Mouse (Mus musculus) MEL-GATA-1-ER (cell line): Measurements from ENCODE around the gene Cox10.

Source experiments
- DNase-seq: peaks from one replicate; pipeline ENCODE4 v3.0.0-alpha.2; 2012; ENCODE audit warnings: low read depth; ENCODE audit errors: extremely low read depth

Gene Cox10

DNA sequence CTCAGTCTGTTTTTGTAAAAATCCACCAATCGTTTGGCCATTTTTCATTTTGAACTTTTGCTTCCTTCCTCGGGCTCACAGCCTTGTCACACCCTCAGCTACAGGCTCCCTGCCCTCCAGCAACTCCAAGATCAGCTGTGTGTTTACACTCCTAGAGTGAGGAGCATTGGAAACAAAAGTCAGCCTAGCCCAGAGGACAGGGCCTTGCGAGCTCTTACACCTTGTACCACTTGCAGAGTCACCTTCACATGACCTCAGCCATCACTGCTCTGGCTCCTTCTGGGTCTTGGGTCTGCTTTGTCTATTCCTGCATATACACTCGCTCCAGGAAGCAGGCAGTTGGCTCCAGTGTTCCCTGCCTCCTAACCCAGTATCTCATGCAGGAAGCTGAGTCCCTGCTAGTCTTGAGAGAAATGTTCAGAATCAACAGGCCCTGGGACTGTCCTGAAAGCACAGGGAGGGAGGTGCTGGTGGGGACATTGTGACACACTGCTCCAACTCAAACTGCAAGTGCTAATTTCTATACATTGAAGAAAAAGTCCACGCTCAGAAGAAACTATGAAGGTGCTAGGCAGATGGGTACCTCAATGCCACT lies 79.0 kb downstream of the Cox10 start:
- DNase-seq = no peak

DNA sequence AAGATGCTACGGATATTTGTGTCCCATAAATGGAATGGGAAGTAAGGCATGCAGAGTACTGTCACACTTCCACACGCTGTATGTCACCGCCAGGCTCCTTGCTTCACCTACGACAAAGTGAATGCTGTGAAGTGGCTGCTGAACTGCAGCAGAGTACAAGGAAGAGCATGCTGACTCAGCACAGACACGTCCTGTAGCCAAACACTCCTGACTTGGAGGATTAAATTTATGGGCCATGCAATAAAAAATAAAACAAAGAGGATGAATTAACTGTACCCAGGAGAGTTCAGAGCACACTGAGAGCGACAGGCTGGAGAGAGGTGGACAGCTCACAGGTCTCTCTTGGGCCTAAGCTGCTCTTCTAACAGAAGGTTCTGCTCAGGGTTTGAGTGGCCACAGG lies 79.8 kb downstream of the Cox10 start:
- DNase-seq = no peak

DNA sequence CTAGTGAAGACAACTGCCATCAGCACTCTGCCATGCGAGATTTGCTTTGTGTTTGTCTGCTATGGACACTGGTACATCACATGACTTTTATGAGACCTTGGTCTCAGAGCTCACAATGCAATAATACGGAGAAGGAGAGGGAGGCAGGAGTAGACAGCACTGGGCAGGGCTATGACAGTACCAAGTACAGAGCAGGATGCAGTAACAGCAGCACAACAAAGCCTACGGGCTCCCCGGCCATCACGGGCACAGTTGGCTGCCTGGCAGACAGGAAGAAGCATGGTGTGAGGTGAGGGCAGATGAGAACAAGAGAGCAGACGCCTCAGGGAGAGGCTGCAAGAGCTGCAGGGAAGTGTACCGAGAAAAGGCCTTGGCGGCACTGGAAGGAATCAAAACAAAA lies 87.3 kb downstream of the Cox10 start:
- no peak for DNase-seq

DNA sequence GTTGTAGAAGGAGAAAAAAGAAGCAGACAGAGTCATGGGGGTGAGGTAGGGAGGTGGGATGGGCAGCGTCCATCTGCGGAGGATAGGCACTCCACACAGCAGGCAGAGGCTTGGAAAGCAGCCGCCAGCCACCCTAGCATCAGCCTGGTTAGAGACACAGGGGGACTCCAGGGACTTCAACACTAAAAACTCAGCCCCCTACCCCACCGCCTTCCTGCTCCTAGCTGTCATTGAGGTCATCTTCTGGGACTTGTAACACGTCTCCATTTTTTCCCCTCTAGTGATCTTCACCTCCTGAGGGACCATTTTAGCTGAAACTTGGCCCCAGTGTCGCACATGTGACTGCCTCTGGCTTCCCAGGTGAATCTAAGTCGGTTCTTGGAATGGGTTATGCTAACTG lies 88.5 kb downstream of the Cox10 start:
- no peak for DNase-seq

DNA sequence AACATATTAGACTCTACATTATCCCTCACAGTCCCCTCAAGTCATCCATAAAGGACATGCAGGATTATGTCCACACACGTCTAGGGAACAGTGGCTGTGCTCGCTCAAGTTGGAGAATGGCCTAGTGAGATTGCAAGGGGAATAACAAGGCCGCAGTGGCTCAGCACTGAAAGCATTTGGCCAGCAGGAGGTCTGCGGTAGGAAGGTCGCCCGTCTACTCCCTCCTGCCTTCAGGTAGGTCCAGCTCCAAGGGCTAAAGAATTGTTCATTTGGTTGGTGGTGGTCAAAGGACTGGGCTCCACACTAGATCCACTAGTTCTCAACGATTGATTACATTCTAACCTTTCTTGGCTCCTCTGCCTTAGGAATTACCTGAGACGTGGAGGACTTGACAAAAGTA lies 89.0 kb downstream of the Cox10 start:
- no peak for DNase-seq

DNA sequence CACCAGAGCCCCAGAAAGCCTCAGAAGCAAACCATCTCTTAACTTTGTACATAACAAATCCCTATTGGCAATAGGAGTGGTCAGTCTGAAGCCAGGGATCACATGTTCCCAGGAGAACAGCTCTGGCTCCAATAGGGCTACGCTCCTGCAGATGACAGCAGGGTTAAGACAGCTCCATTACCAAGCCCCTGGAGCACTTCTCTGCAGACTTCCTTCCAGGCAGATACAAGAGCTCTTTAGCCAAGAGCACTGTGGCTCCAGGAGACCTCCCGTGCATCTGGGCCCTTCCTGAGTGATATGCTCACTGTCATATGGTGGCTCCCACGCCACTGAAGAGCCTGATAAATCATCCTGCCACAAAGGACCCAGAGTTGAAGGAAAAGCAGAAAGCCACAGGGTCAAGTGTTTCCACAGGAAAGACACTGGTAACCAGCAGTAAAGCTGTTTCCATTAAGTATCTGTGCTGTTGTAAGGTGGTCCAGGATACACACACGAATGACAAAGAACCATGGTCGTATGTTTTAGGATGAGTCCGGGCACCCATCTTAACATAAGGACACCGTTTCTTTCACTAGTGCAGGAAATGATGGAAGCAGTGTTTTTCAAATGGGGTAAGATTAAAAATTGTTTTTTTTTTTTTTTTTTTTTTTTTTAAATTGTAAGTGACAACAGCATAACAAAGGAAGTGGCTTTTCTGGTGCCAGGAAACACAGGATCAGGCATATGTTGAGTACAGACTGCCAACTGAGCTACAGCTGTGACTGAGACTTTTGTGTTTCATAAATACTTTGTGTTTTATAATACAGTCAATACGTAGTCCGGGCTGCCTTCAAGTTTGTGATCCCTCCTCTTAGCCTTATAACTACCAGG lies 90.0 kb downstream of the Cox10 start:
- DNase-seq = no peak

DNA sequence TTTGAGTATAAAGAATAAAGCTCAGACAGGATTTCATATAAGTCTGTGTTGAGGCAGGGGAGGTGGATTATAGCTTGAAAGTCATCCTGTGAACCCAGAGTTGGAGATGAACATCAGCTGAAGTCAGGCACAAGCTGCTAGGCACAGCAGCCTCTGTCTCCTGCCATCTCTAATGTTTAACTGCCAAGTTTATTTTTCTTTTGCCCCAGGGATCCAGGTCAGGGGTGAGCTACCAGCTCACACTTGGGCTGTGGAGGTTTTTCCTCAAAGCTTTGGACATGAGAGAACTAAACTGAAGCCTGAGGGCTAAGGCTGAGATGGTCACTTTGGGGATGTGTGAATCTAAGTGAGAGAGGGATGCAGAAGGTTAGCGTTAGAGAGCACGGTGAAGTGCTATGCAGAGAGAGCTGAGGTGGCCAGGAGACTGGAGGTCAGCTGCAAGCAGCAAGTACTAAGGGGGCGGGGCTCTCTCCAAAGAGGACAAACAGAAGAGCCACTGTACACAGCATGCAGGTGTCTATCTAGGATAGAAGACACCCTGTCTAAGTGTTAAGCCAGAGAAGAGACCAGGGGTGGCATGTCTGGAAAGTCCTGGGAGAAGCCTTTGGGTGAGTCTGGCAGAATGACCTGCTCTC lies 91.1 kb downstream of the Cox10 start:
- no peak for DNase-seq

DNA sequence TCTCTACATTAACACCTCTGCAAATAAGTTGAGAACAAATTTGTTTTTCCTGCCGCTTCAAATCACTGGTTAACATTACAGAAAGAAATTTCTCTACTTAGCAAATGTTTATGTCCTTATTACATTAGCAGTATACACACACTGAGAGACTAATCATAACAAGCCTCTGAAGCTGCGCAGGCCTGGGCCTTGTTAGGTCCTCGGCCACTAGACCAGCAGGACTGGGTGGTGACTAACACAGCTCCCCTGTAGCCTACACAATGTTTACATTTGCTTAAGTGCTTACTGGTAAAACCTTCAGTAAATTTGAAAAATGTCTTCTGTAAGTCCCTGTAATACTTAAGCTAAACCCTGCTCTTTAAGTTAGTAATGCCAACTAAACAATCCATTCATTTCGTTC lies 92.6 kb downstream of the Cox10 start:
- DNase-seq = no peak

DNA sequence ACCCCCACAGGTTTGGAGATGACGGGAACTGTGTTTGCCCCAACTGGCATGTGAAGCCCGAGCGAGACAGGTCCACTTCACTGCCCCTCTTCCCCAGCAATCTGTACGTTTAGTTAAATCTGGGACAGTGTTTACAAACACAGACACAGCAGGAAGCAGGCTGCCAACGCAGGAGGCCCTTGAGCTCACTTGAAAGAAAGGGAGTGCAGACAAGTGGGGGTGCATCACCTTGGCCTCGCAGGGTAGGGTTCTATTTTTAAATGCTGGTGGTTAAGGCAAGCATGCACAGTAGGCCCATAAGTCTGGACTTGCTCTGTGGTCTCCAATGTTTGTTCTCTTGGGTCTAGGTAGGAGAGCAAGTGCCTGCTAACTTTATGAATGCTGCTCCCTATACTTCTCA lies 93.8 kb downstream of the Cox10 start:
- DNase-seq = no peak

DNA sequence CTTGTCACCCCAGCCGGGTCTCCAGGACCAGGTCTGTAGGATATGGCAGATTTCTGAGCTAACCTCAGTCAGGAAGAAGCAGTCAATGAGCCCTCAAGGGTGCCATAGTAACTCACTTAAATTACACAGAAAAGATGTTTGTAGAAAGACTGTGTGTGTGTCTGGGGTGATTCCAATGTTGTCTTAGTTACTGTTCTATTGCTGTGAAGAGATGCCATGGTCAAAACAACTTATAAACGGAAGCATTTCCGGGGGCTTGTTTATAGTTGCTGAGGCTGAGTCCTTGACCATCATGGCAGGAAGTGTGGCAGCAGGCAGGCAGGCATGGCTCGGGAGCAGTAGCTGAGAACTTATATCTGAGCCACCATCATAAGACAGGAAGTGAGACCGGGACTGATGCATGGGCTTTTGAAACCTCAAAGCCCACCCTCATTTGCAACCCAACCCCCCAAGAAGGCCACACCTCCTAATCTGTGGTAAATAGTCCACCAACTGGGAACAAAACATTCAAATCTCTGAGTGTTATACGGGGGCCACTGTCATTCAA lies 94.6 kb downstream of the Cox10 start:
- no peak for DNase-seq

DNA sequence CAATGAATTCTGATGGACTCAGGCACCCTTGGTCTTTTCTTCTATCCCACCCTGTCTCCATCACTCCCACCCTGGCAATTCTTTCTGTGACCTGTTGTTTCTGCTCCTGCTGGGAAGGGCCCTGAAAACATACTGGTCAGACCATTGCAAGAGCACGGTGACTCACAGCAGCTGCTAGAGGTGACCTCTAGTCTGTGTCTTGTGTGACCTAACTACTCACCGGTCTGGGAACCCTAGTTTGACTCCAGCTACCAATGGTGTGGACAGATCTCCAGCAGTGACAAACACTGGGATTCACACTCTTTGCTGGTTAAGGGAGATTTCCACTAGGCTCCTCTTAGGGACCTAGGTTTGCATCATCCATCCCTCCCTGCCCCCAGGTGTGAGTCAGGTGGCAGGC lies 101.5 kb downstream of the Cox10 start:
- DNase-seq = no peak

DNA sequence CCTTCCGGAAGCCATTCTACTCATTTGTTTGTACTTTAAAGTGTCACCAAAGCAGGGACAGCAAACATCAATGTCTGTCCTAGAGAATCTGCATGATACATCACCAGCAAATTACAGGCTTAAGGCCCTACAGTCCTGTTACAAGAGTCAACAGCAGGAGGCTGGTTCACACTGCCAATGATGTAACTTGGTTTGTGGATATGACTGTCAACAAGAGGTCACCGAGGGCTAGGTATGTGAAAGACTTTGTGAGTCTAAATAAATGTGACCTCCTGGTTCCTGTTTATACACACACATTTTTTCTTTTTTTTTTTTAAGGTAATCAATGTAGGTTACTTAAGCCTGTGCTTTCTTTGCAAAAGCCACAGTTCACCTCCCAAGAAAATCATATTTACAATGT lies 102.5 kb downstream of the Cox10 start:
- DNase-seq = no peak

DNA sequence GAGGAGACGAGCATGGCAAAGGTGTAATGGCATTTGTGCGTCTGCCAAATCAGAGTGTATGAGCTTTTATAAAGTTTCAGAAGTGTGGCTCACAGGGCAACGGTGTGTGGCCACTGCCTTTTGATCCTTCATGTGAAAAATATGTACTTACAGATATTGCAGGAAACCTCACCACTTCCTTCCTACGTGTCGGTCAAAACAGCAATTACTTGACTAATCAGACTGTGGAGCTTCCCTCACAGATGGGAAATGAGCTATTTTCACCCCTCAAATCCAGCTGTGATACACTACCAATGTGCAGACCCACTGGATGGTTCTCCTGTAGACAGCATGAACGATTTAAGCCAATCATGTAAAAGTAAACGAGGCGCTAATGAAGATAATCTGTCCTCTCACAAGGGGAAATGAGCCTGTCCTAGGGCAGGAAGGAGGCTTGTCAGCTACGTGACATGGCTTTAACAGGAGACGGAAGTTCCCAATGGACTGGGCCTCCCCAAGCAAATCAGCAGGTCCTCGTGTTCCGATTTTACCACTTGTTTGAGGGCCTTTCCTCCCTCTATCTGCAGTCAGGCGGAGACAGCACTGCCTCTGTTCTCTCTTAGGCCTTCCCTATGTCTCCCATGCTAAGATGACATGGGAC lies 103.9 kb downstream of the Cox10 start:
- DNase-seq = no peak

DNA sequence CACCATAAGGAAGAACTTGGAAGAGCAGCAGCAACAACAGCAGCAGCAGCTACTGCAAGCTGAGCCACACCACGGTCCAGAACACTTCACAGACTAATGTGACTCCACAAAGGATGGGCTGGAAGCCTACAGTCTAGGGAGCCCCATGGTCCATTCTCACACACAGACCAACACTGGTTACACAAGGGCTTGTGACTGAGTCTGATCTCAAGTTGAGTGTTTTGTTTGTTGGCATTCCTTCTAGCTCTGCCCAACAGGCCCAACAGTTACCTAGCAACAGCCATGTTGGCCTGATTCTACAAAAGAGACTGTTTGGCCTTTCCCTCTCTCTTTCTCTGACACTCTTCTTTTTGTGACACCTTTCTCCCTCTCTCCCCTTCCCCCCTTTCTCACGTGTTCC lies 105.3 kb downstream of the Cox10 start:
- DNase-seq = no peak

DNA sequence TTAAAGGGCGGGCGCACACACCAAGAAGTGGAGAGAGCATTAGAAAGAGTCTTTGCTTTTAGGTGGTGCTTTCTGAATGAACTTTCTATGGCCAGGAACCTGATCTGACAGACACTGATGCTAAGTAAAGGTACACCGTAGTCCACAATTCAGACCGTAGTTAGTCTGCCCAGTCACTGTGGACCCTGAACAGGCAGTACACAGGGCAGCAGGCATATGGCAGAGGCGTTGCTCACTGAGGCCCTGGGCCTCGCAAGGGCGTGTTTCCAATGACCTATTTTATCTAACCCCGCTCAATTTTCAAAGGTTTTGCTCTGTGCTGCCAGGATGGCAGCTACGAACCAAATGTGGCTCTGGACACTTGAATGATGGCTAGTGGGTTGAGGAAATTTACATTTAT lies 107.8 kb downstream of the Cox10 start:
- no peak for DNase-seq

DNA sequence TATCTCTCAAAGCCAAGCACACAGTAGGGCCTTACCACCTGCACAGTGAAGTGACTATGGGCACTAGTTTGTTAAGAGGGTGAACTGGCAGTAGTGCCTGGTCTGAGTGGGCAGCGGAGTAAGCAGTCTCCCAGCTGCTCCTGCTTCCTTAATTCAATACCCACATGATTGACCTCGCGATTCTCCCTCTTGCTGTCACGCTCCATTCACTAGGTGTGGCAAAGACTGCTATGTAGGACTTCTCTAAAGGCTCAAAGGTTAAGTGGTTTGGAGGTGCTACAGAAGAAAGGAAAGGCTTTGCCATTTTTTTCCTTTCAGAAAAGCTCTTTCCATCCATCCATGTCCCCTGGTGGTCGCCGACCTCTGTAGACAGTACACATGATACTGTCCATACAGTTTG lies 108.5 kb downstream of the Cox10 start:
- DNase-seq = no peak

DNA sequence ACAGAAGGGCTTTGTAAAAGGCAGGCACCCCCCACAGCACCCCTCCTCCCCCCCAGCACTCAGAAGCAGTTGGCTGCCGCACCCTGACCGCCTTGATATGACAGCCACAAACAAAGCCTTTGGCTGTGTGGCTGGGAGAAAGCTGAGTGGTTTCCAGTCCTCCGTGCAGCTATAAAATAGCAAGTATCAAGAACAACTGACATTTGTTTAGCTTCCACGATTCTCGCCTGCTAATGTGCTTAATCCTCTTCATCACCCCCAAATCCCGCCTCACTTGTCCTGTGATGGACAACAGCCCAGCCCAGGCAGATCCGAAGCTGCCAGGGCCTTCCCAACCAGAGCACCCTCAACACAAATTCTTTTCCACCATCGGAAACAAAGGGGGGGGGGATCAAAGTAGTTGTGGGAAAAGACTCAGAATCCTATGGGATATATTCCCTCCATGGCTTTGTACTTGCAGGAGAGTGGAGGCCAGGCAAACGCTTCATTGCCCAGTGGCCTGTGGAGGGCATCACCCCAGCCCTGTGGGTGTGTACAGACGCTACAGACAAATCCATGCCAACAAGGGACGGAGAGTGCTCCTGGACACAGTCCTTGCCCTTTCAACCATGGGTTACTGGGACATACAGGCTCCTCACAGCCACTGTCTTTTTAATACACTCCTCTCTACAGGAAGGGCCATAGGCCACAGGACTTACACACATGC lies 109.9 kb downstream of the Cox10 start:
- peak; percentile 5 for DNase-seq

DNA sequence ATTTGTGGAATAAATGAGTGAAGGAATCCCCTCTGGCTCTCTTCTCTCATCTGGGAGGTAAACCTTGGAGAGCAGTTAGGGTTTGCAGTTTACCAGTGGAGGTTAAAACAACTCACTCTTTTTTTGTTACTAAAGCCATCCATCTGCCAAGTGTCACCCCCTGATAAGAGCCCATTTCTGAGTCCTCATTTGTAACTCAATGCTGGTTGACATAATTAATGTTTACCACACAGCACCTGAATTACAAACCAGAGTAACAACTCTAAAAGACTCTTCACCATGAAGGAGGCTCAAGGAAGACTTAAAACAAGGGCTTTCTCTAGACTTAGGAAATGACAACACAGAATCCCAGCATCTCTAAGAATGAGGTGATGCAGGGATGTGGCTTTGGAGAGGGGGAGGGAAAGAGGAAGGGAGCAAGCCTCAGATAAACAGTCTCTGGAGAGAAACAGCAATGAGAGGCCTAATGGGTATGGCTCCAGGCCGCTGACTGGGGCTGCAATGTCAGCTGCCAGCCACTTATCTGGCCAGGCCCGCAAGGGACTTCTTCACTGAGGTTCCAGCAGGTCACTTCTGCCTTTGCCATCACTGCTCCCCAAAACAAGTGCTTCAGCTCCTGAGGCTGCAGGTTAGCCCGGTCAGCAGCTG lies 110.8 kb downstream of the Cox10 start:
- peak; percentile 40 for DNase-seq

DNA sequence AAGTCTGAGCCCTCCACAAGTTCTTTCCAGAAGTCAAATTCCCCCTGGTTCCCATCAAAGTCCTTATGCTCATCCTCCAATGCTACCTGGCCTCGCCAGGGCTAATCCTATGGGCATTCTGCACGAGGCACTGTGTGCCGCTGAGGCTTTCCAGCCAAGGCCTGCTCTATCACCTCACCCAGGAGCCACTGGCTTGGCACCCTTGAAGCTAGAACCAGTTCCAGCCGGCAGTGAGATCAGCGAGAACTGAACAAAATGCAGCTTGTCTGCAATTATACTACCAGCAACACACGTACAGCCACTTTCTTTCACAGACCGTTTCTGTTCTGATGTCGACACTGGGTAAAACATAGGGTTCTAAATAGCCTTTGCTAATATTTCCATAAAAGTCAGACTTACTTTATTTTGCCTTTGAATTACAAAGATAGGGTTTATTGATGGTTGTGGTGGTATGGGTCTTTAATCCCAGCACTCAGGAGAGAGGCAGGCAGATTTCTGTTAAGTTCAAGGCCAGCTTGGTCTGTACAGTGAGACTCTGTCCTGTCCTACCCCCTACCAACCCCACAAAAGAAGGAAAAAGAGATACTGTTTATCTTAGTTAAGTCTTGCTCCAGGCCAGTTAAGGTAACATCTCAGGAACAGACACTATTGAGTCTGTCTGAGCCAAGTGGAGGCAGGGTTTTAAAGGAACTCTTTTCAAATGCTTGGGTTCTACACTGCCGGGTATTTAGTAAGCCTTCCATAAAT lies 111.5 kb downstream of the Cox10 start:
- peak; percentile 6 for DNase-seq

DNA sequence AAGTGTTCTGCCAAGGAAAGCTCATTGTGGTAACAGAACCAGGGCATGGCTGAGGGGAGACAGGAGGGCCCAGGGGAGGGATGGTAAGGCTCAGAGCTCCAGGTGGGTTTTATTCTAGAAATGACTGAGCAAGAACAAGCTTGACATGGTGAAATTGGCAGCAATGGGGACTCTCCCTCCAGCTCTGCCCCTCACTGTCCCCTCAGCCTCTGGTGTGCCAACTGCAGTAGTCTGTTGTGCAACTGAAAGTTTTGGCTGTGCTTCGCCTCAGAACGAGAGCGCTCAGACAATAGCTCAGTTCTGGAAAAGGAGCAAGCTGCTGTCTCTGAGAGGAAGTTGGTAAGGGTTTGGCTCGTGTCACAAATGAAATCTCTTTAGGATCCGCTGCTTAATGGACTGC lies 113.8 kb downstream of the Cox10 start:
- no peak for DNase-seq
